Mouse (Mus musculus): Measurements from ENCODE around the gene Mrpl51.

Mrpl51 gene

GRCm38 (mm10) chr6:125160558-125160853 is 31.1 kb upstream of the Mrpl51 start:
- 28% methylated on average over 10 of the region's 10 CpGs for WGBS

GRCm38 (mm10) chr6:125160854-125161760 is 30.5 kb upstream of the Mrpl51 start:
- WGBS = 16% methylated on average over 22 of the region's 22 CpGs

GRCm38 (mm10) chr6:125161971-125162370 is 29.6 kb upstream of the Mrpl51 start:
- WGBS = 2% methylated on average over 4 of the region's 5 CpGs

DNA sequence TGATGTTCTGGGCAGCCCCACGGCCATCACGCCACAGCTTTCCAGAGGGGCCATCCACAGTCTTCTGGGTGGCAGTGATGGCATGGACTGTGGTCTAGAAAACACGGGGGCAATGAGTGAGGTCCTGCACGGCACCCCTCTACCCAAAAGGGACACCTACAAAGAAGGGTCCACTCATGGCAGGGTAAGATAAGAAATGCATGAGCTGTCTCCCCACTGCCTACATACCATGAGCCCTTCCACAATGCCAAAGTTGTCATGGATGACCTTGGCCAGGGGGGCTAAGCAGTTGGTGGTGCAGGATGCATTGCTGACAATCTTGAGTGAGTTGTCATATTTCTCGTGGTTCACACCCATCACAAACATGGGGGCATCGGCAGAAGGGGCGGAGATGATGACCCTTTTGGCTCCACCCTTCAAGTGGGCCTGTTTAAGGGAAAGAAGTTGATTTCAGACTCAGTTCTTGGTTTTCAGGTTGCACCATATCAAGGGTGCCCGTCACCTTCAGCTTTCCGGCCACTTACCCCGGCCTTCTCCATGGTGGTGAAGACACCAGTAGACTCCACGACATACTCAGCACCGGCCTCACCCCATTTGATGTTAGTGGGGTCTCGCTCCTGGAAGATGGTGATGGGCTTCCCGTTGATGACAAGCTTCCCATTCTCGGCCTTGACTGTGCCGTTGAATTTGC is 28.8 kb upstream of the Mrpl51 start:
- WGBS = 45% methylated on average over 14 of the region's 16 CpGs

DNA sequence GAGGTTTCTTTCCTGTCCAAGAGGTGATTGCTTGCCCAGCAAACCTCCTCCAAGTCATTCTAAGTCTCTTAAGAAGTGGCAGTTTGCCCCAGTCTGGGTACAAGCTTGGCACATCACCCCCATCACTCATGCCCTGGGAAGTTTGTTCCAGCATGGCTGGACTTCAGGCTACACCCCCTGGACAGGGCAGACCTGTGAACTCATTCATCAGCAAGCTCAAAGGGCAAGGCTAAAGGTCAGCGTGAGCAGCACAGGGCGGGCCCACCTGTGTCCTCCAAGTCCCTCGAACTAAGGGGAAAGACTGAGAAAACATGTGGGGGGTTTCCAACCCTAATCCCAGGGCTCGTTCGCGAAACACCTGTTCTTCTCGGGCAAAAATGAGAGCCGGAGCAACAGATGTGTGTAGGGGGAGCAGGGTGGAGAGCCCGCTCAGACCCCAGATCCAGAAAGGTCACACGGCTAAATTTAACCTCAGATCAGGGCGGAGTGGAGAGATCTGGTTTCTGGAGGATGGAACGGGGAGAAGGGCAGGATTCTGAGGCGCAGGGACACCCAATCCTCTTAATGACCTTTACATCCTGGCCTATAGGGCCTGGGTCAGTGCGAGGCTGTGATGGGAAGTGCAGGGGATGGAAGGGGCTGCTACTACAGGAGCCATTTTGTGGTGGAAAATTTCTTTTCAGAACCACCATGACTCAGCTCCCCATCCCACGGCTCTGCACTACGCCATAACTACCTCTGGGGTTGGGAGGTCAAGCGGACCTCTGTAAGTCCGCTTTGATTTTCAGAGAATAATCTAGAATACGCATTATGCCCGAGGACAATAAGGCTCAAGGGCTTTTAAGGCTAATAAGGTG is 27.6 kb upstream of the Mrpl51 start:
- WGBS = 6% methylated on average over 20 of the region's 20 CpGs

DNA sequence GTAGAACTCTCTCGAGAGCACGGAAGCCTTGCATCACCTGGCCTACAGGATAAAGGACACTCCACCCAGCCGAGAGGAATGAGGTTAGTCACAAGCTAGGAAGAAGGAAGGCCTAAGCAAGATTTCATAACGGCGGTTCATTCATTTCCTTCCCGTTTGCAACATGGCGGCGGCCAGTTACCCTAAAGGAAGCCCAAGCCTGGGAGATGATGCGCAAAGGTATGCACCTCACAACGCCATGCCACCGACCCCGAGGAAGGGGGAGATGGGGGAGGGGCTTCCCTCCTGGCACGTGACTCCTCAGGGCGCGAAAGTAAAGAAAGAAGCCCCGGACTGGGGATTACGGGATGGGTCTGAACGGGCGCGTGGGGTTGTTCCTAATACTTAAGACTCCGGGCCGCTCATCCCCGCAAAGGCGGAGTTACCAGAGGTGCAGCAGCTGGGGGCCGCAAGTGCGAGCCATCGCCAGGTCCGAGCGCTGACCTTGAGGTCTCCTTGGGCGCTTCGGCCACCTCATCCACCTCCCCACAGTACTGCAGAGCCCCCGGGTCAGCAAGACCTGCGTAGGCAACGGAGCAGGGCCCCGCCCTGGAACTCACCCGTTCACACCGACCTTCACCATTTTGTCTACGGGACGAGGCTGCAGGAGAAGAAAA is 26.8 kb upstream of the Mrpl51 start:
- under 1% methylated on average over 39 of the region's 39 CpGs for WGBS

GRCm38 (mm10) chr6:125165328-125165891 is 26.2 kb upstream of the Mrpl51 start:
- WGBS = under 1% methylated on average over 36 of the region's 36 CpGs

GRCm38 (mm10) chr6:125166051-125166751 is 25.4 kb upstream of the Mrpl51 start, which contains the start of gene Gapdh:
Gene Gapdh (minus strand): TSS chr6:125166467.
- 3% methylated on average over 18 of the region's 18 CpGs for WGBS

DNA sequence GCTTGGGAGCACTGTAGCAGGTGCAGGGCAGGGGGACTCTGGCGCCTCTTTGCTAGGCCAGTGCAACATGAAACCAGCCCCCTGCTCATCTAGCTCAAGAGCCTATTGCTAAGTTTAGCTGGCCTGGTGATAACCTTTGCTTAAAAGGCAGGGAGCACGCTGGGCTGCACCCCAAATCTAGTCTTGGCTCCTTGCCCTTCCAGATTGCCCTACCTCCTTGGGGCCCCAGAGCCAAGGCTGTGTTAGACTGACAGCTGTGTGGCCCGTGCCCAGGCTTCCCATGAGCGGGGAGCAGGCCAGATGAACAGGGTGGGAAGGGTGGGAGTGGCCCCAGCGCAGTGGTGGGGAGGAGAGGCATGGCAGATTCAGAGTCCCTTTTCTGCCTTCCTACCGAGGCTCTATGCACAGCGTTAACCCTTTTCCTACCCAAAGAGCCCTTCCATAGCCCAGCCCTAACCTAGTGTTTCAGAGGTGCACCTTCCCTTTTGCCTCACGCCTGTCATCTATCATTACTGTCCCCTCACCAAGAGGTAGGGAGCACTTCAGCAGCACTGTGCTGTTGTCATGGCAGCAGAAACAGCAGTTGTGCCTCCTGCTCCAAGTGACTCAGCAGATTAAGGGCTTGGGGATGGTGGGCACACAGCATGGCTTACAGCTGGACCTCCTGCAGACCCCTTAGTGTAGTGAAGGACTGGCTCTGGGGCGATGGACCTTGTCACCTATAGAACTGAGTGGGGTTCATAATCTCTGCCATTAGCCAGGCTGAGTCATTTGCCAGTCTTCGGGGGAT is 24.5 kb upstream of the Mrpl51 start:
- WGBS = 17% methylated on average over 10 of the region's 10 CpGs

GRCm38 (mm10) chr6:125168086-125168485 is 23.5 kb upstream of the Mrpl51 start:
- 65% methylated on average over 14 of the region's 14 CpGs for WGBS

DNA sequence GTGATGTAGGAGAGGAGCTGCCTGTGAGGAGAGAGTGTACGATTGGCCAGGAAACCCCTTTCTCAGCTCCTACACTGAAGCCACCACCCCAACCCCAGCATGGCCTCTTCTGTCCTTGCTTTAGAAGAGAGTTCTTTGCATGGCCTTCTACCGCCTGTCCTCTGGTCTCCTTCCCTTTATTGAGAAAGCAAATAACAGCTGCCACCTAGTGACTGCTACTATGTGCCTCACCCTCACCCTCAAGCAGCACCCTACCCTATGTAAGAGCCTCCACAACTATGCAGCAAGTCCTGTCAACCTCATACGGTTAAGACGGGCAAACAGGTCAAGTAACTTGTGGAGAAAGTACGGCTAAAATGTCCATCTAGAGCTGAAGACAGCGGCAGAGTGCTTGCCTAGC is 21.4 kb upstream of the Mrpl51 start:
- 82% methylated on average over 6 of the region's 6 CpGs for WGBS

- WGBS = 70% methylated on average over 2 of the region's 2 CpGs
These were observed 19.1 kb upstream of the Mrpl51 start for GRCm38 (mm10) chr6:125172474-125172873.

- 88% methylated on average over 7 of the region's 7 CpGs for WGBS
These were observed 18.3 kb upstream of the Mrpl51 start for GRCm38 (mm10) chr6:125173256-125173655.

DNA sequence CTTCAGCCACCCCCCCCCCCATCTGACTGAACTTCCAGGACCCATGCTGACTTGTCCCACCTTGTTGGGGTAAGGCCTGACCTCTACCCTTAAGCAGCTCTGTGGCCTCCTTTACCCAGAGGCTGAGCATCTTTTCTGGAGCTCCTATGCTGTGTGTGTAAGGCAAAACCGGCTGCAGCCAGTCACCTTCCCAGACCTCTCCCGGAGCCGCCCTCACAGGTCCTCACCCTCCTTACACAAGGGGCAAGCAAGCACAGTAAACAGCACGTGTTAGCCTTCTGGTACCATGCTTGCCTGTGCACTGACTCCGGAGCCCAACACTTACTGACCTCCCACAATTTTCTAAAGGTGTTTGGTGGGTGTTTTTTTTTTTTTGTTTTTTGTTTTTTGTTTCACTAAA is 16.1 kb upstream of the Mrpl51 start:
- 89% methylated on average over 5 of the region's 5 CpGs for WGBS

- WGBS = 71% methylated on average over 7 of the region's 7 CpGs
These were observed 12.0 kb upstream of the Mrpl51 start for GRCm38 (mm10) chr6:125179601-125180000.

DNA sequence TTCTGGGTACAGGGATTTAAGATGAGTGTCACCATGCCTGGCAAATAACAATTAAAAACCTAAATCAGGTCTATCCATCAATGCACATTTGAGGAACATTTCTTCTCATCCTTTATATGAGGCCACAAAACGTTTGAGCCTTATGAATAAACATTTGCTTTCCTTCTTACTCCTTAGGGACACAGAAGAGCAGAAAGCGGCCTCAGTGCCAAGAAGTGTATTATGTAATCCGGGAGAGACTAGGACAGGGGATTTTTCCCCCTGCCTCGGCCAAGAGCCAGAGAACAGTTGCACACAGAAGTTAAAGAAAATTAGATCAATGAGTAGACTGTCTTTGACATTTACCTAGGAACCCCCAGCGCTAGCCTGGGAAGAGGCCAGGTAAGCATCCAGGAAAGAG is 9.5 kb upstream of the Mrpl51 start:
- WGBS = 52% methylated on average over 5 of the region's 5 CpGs

DNA sequence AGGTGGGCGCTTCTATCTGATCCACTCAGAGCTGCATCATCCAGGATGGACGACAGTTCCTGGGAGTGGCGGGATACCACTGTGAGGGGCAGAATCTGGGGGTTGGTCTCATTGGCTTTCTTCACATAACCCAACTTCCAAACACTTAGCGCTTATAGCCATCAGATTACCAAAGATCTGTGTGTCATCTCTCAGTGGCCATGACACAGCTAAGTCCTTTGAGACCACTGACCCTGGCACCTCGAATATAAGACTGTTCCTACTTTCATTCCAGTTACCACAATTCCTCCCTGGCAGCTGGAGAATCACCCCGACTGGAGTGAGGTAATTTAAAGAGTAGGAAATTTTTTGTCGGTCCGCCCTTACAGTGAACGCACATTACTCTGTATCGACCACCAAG is 5.4 kb upstream of the Mrpl51 start:
- 95% methylated on average over 10 of the region's 10 CpGs for WGBS

DNA sequence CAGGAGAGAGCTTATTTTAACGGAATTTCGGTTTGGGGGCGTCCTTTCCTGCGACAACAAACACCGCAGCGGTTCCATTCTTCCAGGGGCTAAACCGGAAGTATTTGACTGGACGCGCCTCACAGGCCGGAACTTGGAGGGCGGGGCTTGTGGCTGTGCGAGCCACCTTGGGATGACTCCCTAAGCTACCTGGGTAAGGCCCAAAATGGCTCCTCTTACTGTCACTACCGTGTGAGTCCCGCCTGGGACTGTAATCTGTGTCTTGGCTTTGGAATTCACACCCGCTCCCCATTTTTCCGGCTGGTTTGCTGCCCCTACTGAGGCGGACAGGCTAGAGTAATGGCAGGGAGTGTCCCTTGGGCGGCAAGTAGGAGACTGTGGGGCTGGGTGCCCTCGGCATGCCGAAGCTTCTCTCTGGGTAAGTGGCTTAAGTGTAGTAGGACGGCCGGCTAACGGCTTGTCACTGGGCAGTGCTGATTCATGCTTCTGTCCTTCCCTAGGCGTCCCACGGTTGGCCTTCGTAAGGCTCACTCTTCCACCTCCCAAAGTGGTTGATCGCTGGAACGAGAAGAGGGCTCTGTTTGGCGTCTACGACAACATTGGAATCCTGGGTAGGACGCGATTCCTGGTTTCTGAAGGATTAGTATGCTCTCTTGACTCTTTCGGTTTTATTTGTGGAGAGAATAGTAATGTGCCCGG is 564 bp downstream of the Mrpl51 start:
- WGBS = under 1% methylated on average over 34 of the region's 34 CpGs

DNA sequence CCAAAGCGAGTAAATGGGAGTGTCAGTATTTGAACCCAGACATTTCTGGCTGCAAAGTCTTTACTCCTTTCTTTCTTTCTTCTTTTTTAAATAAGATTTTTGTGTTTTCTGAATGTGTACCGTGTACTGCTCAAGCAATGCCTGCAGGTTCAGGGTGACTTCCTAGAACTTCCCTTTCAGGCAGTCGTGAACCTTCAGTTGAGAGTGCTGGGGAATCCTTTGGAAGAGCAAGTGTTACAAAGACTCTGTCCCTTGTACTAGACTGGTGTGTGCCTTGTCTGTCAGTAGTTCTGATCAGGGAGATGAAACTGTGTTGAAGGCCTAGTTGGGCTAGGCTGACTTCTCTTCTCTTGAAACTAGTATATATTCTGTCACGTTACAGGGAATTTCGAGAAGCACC is 1.2 kb downstream of the Mrpl51 start:
- WGBS = 35% methylated on average over 5 of the region's 5 CpGs

All from cerebral cortex, adult 2 months (tissue).